Comparison of ENCODE assay signal across 7 mouse cellular contexts in genomic region chr10:127674794-127675522, GRCm38 (mm10). TPM values are rescaled to one million over a fixed set of nuclear protein-coding genes. Genes with fewer than 3 reads are reported as not detected.
DNase-seq lines count a peak whose midpoint lies in the region; ATAC-seq and TF ChIP-seq lines count a peak whose summit lies in the region.

No protein-coding gene starts in this region.

- H3K4me3 ChIP-seq in heart, postnatal 0 days (ENCODE audit: low read depth, low read length), result no peak overlapping the region
- peak overlapping the region; percentile 76 for H3K4me3 ChIP-seq in megakaryocyte, embryonic 14.5 days (replicated peaks)

- peak; percentile 75; the same call in 1 of the 2 replicates for TF ChIP-seq CTCF in brain, embryonic 14.5 days (IDR thresholded peaks at IDR 0.05; ENCODE audit: borderline replicate concordance, extremely low read depth, insufficient read depth, insufficient read length)
- peak; percentile 100 for TF ChIP-seq CTCF in heart, postnatal 0 days (IDR thresholded peaks at IDR 0.05; ENCODE audit: low read depth)

- 66% methylated on average over 8 of the region's 8 CpGs for WGBS in heart, postnatal 0 days

- H3K27ac ChIP-seq in heart, postnatal 0 days (ENCODE audit: low read depth), result peak overlapping the region; percentile 66

- TF ChIP-seq EP300 in heart, postnatal 0 days (IDR thresholded peaks at IDR 0.05; ENCODE audit: low read depth), result no peak; the same call in 1 of the 2 replicates

- DNase-seq in MN1 (ENCODE audit: low spot score), result peak; percentile 87
- peak; percentile 90 for DNase-seq in brain, embryonic 14.5 days (ENCODE audit: low read depth)
- DNase-seq in fibroblast of lung, adult 2 months (ENCODE audit: low read depth), result peak; percentile 89
- DNase-seq in heart, postnatal 0 days (ENCODE audit: low spot score), result peak; percentile 97
- DNase-seq in layer of hippocampus, postnatal 25 days (ENCODE audit: extremely low spot score in 1 of 2, low spot score in 1 of 2), result peak; percentile 50 to 79
- DNase-seq in right cerebral cortex, postnatal 25 days, result peak; percentile 85

- no peak for TF ChIP-seq POLR2A in brain, embryonic 14.5 days (IDR thresholded peaks at IDR 0.05; ENCODE audit: borderline replicate concordance, extremely low read depth, insufficient read depth, insufficient read length, poor library complexity, severe bottlenecking)

- H3K9ac ChIP-seq in heart, postnatal 0 days (replicated peaks; ENCODE audit: low read depth, low read length), result no peak overlapping the region

- peak; percentile 50 for ATAC-seq in heart, postnatal 0 days (ENCODE audit: insufficient read depth, low read depth)

- no peaks in the 10 kb centered on the region for H3K27me3 ChIP-seq in heart, postnatal 0 days (ENCODE audit: control insufficient read depth, insufficient read depth, low read length)
- H3K27me3 ChIP-seq in megakaryocyte, embryonic 14.5 days (replicated peaks), result no peaks in the 10 kb centered on the region

- H3K4me1 ChIP-seq in heart, postnatal 0 days (ENCODE audit: control insufficient read depth, insufficient read depth), result peaks cover 10% of the 10 kb centered on the region; the same call in 1 of the 2 replicates
- H3K4me1 ChIP-seq in megakaryocyte, embryonic 14.5 days, result peaks cover 42% of the 10 kb centered on the region

- no peaks in the 10 kb centered on the region for H3K36me3 ChIP-seq in heart, postnatal 0 days (replicated peaks; ENCODE audit: control insufficient read depth, insufficient read depth, low read length)
- no peaks in the 10 kb centered on the region for H3K36me3 ChIP-seq in megakaryocyte, embryonic 14.5 days (replicated peaks; ENCODE audit: low read length)

- no peaks in the 10 kb centered on the region for H3K9me3 ChIP-seq in heart, postnatal 0 days (replicated peaks; ENCODE audit: control insufficient read depth, low read length)
- H3K9me3 ChIP-seq in megakaryocyte, embryonic 14.5 days, result no peaks in the 10 kb centered on the region

- H3K4me2 ChIP-seq in heart, postnatal 0 days (ENCODE audit: low read depth, low read length), result peak overlapping the region; percentile 40

RNA-seq across cellular contexts. Expression of gene Nab2, which starts 6.6 kb away (rescaled TPM):
- polyA plus RNA-seq in brain, embryonic 14.5 days (2012; rRNA removed), result 7.4 and 8.0 TPM in 2 replicates
- total RNA-seq in heart, postnatal 0 days (2014; rRNA removed; ENCODE audit: low replicate concordance), result 15.3 and 17.0 TPM in 2 replicates
- 4.0 and 5.3 TPM in 2 replicates for polyA plus RNA-seq in heart, postnatal 0 days (2015; fragmentation: Nextera tagmentation; extraction: Ambion mirVana)
- total RNA-seq in layer of hippocampus, postnatal 25 days (2021), result 10 to 100 TPM; 43.0 to 46.0 TPM
- polyA plus RNA-seq in megakaryocyte, embryonic 14.5 days (2012; ENCODE audit: insufficient read depth, low replicate concordance), result 19.1 and 21.3 TPM in 2 replicates

RNA-seq across cellular contexts. Expression of gene Nemp1, which starts 8.3 kb away (rescaled TPM):
- 6.4 and 10.7 TPM in 2 replicates for polyA plus RNA-seq in brain, embryonic 14.5 days (2012; rRNA removed)
- 10.0 and 16.0 TPM in 2 replicates for total RNA-seq in heart, postnatal 0 days (2014; rRNA removed; ENCODE audit: low replicate concordance)
- polyA plus RNA-seq in heart, postnatal 0 days (2015; fragmentation: Nextera tagmentation; extraction: Ambion mirVana), result 4.2 and 4.5 TPM in 2 replicates
- total RNA-seq in layer of hippocampus, postnatal 25 days (2021), result 1 to 10 TPM; 5.8 TPM
- 1.5 TPM in 1 of 2 replicates, not detected in the other for polyA plus RNA-seq in megakaryocyte, embryonic 14.5 days (2012; ENCODE audit: insufficient read depth, low replicate concordance)

RNA-seq across cellular contexts. Expression of gene Myo1a, which starts 30.0 kb away (rescaled TPM):
- 2.0 and 2.6 TPM in 2 replicates for polyA plus RNA-seq in brain, embryonic 14.5 days (2012; rRNA removed)
- total RNA-seq in heart, postnatal 0 days (2014; rRNA removed; ENCODE audit: low replicate concordance), result not detected in 2 replicates
- polyA plus RNA-seq in heart, postnatal 0 days (2015; fragmentation: Nextera tagmentation; extraction: Ambion mirVana), result 0.04 and 0.05 TPM in 2 replicates
- total RNA-seq in layer of hippocampus, postnatal 25 days (2021), result 1 to 10 TPM in 1 of 2 experiments, under 1 TPM in 1; 0.66 to 1.0 TPM
- 0.04 TPM in 1 of 2 replicates, not detected in the other for polyA plus RNA-seq in megakaryocyte, embryonic 14.5 days (2012; ENCODE audit: insufficient read depth, low replicate concordance)

RNA-seq across cellular contexts. Expression of gene Stat6, which starts 32.2 kb away (rescaled TPM):
- polyA plus RNA-seq in brain, embryonic 14.5 days (2012; rRNA removed), result 5.7 and 7.4 TPM in 2 replicates
- 38.1 and 42.3 TPM in 2 replicates for total RNA-seq in heart, postnatal 0 days (2014; rRNA removed; ENCODE audit: low replicate concordance)
- 24.0 and 24.6 TPM in 2 replicates for polyA plus RNA-seq in heart, postnatal 0 days (2015; fragmentation: Nextera tagmentation; extraction: Ambion mirVana)
- total RNA-seq in layer of hippocampus, postnatal 25 days (2021), result 1 to 10 TPM; 4.1 to 7.2 TPM
- polyA plus RNA-seq in megakaryocyte, embryonic 14.5 days (2012; ENCODE audit: insufficient read depth, low replicate concordance), result 33.8 and 70.6 TPM in 2 replicates

RNA-seq across cellular contexts. Expression of gene Tac2, which starts 49.3 kb away (rescaled TPM):
- polyA plus RNA-seq in brain, embryonic 14.5 days (2012; rRNA removed), result 0.74 and 2.1 TPM in 2 replicates
- total RNA-seq in heart, postnatal 0 days (2014; rRNA removed; ENCODE audit: low replicate concordance), result not detected in 2 replicates
- polyA plus RNA-seq in heart, postnatal 0 days (2015; fragmentation: Nextera tagmentation; extraction: Ambion mirVana), result 0.23 and 0.25 TPM in 2 replicates
- total RNA-seq in layer of hippocampus, postnatal 25 days (2021), result 1 to 10 TPM; 4.2 to 5.0 TPM
- not detected in 2 replicates for polyA plus RNA-seq in megakaryocyte, embryonic 14.5 days (2012; ENCODE audit: insufficient read depth, low replicate concordance)
